ENCODE assay signal across 8 mouse cellular contexts in the genomic region with DNA sequence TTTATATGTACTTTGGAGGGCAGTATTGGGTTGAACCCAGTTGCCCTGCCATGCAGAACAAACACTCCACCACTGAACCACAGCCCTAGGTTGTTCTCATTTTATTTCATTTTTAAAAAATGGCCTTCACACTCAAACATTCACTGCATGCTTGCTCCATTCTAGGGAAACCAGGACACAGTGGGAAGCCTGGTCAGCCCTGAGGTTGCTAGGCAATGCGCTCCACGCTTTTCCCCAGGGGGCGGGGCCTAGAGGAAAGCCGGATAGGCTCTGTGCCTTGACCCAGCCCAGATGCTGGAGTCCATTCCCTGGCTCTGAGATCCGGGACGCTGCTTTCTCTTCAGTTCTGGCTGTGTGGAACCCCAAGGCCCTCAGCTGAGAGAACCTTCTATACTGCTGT. TPM values are rescaled to one million over a fixed set of nuclear protein-coding genes. Genes with fewer than 3 reads are reported as not detected.
DNase-seq lines count a peak whose midpoint lies in the region; ATAC-seq and TF ChIP-seq lines count a peak whose summit lies in the region.
"Had no signal": no experiment of that assay in that cellular context is flagged by ENCODE, and none has a peak within 500 bp of the region (broad histone marks: within the 10 kb centered on the region; RNA-seq: fewer than 3 reads in every experiment).

No protein-coding gene starts in this region.

- no peak overlapping the region for H3K9ac ChIP-seq in embryonic facial prominence, embryonic 12.5 days
- no peak overlapping the region for H3K9ac ChIP-seq in lung, embryonic 14.5 days

- no peaks in the 10 kb centered on the region for H3K36me3 ChIP-seq in embryonic facial prominence, embryonic 12.5 days
- no peaks in the 10 kb centered on the region for H3K36me3 ChIP-seq in lung, embryonic 14.5 days (ENCODE audit: insufficient read depth)

- 4% methylated on average over 6 of the region's 6 CpGs for WGBS in embryonic facial prominence, embryonic 12.5 days
- 8% methylated on average over 6 of the region's 6 CpGs for WGBS in lung, embryonic 14.5 days

- no peak for TF ChIP-seq CTCF in lung, embryonic 14.5 days (IDR thresholded peaks at IDR 0.05; ENCODE audit: low read depth)

- no peaks in the 10 kb centered on the region for H3K4me1 ChIP-seq in embryonic facial prominence, embryonic 12.5 days
- no peaks in the 10 kb centered on the region for H3K4me1 ChIP-seq in lung, embryonic 14.5 days (ENCODE audit: insufficient read depth)

- no peak overlapping the region for H3K4me2 ChIP-seq in embryonic facial prominence, embryonic 12.5 days (replicated peaks)
- H3K4me2 ChIP-seq in lung, embryonic 14.5 days = no peak overlapping the region
- H3K4me2 ChIP-seq: heart, embryonic 11.5 days had no signal

- no peaks in the 10 kb centered on the region for H3K27me3 ChIP-seq in embryonic facial prominence, embryonic 12.5 days
- no peaks in the 10 kb centered on the region for H3K27me3 ChIP-seq in lung, embryonic 14.5 days (ENCODE audit: insufficient read depth, low read length)

- no peak overlapping the region for H3K27ac ChIP-seq in embryonic facial prominence, embryonic 12.5 days
- no peak overlapping the region for H3K27ac ChIP-seq in lung, embryonic 14.5 days (ENCODE audit: low read depth)

- ATAC-seq in embryonic facial prominence, embryonic 12.5 days (ENCODE audit: insufficient number of reproducible peaks, insufficient read depth, low FRiP score, low TSS enrichment) = peak; percentile 28; the same call in 1 of the 2 replicates
- peak; percentile 82; the same call in 1 of the 2 replicates for ATAC-seq in lung, embryonic 14.5 days (ENCODE audit: insufficient read depth)

- H3K9me3 ChIP-seq in embryonic facial prominence, embryonic 12.5 days = no peaks in the 10 kb centered on the region
- no peaks in the 10 kb centered on the region for H3K9me3 ChIP-seq in lung, embryonic 14.5 days (ENCODE audit: low read depth, low read length)

- peak; percentile 39 to 48 for DNase-seq in kidney, postnatal 4 days
- DNase-seq in kidney, adult 8-10 months = no peak
- DNase-seq in lung, embryonic 14.5 days = peak; percentile 51
- peak; percentile 82 for DNase-seq in retina, embryonic 14.5 days (ENCODE audit: low spot score)
- DNase-seq in right cerebral cortex, postnatal 25 days = no peak
- no peak for DNase-seq in layer of hippocampus, adult 11-12 months (ENCODE audit: low spot score)

- H3K4me3 ChIP-seq in embryonic facial prominence, embryonic 12.5 days = no peak overlapping the region
- no peak overlapping the region for H3K4me3 ChIP-seq in lung, embryonic 14.5 days (ENCODE audit: low read depth, low read length)

RNA-seq across cellular contexts. Expression of gene Aldoart2, which starts 8.8 kb away (rescaled TPM):
- polyA plus RNA-seq in embryonic facial prominence, embryonic 12.5 days (2016; fragmentation: Nextera tagmentation; extraction: Ambion mirVana) = not detected in 2 replicates
- not detected in 2 replicates for polyA plus RNA-seq in lung, embryonic 14.5 days (2014; fragmentation: Nextera tagmentation; extraction: Ambion mirVana)

RNA-seq across cellular contexts. Expression of gene Insm2, which starts 25.4 kb away (rescaled TPM):
- polyA plus RNA-seq in embryonic facial prominence, embryonic 12.5 days (2016; fragmentation: Nextera tagmentation; extraction: Ambion mirVana) = 0.93 and 1.1 TPM in 2 replicates
- polyA plus RNA-seq in lung, embryonic 14.5 days (2014; fragmentation: Nextera tagmentation; extraction: Ambion mirVana) = 0.16 and 0.20 TPM in 2 replicates

Comparison
In these comparisons a context has a peak if more than half of its experiments do, and no peak if none do; other contexts are left out.
1. DNase-seq: peak in kidney, postnatal 4 days (2 of 2), lung, embryonic 14.5 days (single experiment) and retina, embryonic 14.5 days (single experiment); none in kidney, adult 8-10 months (0 of 2), right cerebral cortex, postnatal 25 days (single experiment) and layer of hippocampus, adult 11-12 months (single experiment).